Mouse (Mus musculus) liver, adult 2 months (tissue): Measurements from ENCODE around the gene Ltbp1. TPM values are rescaled to one million over a fixed set of nuclear protein-coding genes. Genes with fewer than 3 reads are reported as not detected.

Experiments
- DNase-seq: peaks from one replicate; pipeline ENCODE4 v3.0.0-alpha.2; 2011; ENCODE audit warnings: low read depth, low spot score; ENCODE audit errors: extremely low read depth
- H3K27ac ChIP-seq: fragments of 200-500 bp; replicated peaks from 2 replicates; pipeline ENCODE4 v1.5.1; 2012; ENCODE audit warnings: low read depth, mild to moderate bottlenecking, control low read depth, inconsistent platforms, low read length; ENCODE audit not compliant: insufficient read depth
- H3K27me3 ChIP-seq: fragments of 200-500 bp; 2 replicates; pipeline ENCODE4 v1.6.1; 2012; ENCODE audit warnings: mild to moderate bottlenecking, moderate library complexity, low read length, inconsistent platforms; ENCODE audit not compliant: control insufficient read depth, insufficient read depth
- H3K36me3 ChIP-seq: fragments of 200-500 bp; 2 replicates; pipeline ENCODE4 v1.6.1; 2012; ENCODE audit warnings: low read length, inconsistent platforms; ENCODE audit not compliant: control insufficient read depth, insufficient read depth
- H3K4me1 ChIP-seq: fragments of 200-500 bp; 2 replicates; pipeline ENCODE4 v1.6.1; 2011; ENCODE audit warnings: low read length; ENCODE audit not compliant: control insufficient read depth, insufficient read depth
- H3K4me3 ChIP-seq: fragments of 200-500 bp; 2 replicates; pipeline ENCODE4 v1.5.1; 2011; ENCODE audit warnings: low read depth, mild to moderate bottlenecking, control low read depth, low read length, moderate library complexity; ENCODE audit not compliant: insufficient read depth
- H3K79me2 ChIP-seq: fragments of 200-500 bp; 2 replicates; pipeline ENCODE4 v1.6.1; 2012; ENCODE audit warnings: inconsistent platforms, mild to moderate bottlenecking, low read length, moderate library complexity; ENCODE audit not compliant: control insufficient read depth, insufficient read depth
- H3K9ac ChIP-seq: fragments of 200-500 bp; 2 replicates; pipeline ENCODE4 v1.6.1; 2012; ENCODE audit warnings: low read depth, mild to moderate bottlenecking, control low read depth, inconsistent platforms, low read length
- CTCF ChIP-seq: fragments of 200-500 bp; IDR thresholded peaks from 2 replicates; pipeline ENCODE4 v1.5.1; 2011; ENCODE audit warnings: low read depth, low read length, control low read depth
- POLR2A ChIP-seq: fragments of 200-500 bp; IDR thresholded peaks from 2 replicates; pipeline ENCODE4 v1.6.1; 2011; ENCODE audit warnings: low read length, control low read depth; ENCODE audit not compliant: insufficient read depth; ENCODE audit errors: extremely low read depth
- WGBS: fragments of 180-500 bp; shearing (Covaris S2); methylation state at CpG from one replicate; pipeline ENCODE4 v1.1.7; 2018; 5-methylcytosine and 5-hydroxymethylcytosine counted together
- polyA plus RNA-seq: library from polyadenylated mRNA; depleted of rRNA; stranded (reverse); fragments of >200 nt; gene quantifications from 2 replicates; pipeline ENCODE4 v1.2.3, GENCODE M21; 2012
- total RNA-seq: library from RNA; depleted of rRNA; stranded (reverse); fragments of >200 nt; gene quantifications from 2 replicates; pipeline ENCODE4 v1.2.3, GENCODE M21; 2014

The Ltbp1 gene
- total and polyA plus RNA-seq, 2 experiments, result 1.1 to 1.5 TPM

GRCm38 (mm10) chr17:75304807-75305420, 299.5 kb downstream of the Ltbp1 start:
- Histone ChIP-seq H3K4me1 (peaks cover 6% of the 10 kb centered on the region), H3K9ac (no peak overlapping the region), H3K4me3 (no peak overlapping the region), H3K27ac (no peak overlapping the region), H3K27me3 (no peaks in the 10 kb centered on the region), H3K36me3 (no peaks in the 10 kb centered on the region), H3K79me2 (no peaks in the 10 kb centered on the region)
- no peak for DNase-seq
- TF ChIP-seq POLR2A, result no peak
- WGBS, result 79% methylated on average over 1 of the region's 1 CpGs

DNA sequence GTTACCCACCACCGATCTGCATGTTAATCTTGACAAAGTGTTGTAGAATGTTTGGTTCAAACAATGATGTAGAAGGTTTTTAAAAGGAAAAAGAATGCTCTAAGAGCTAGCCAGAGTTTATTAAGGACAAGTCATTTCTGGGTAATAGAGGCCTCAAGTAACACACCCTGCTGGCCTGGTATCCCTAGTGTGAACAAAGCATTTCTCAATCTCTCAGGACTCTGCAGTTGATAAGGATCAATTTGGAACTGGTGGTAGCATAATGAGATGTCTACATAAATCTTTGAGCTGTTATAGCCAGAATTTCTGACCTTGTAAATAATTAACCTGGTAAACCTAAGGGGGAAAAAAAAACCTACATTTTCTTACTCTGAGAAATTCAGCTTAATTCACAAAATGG, 300.3 kb downstream of the Ltbp1 start:
- Histone ChIP-seq H3K27ac (no peak overlapping the region), H3K79me2 (no peaks in the 10 kb centered on the region), H3K9ac (no peak overlapping the region), H3K4me3 (no peak overlapping the region), H3K36me3 (no peaks in the 10 kb centered on the region), H3K27me3 (no peaks in the 10 kb centered on the region), H3K4me1 (peaks cover 4% of the 10 kb centered on the region)
- WGBS, result 89% methylated on average over 1 of the region's 1 CpGs
- TF ChIP-seq CTCF (no peak), POLR2A (no peak)
- DNase-seq, result peak; percentile 56

DNA sequence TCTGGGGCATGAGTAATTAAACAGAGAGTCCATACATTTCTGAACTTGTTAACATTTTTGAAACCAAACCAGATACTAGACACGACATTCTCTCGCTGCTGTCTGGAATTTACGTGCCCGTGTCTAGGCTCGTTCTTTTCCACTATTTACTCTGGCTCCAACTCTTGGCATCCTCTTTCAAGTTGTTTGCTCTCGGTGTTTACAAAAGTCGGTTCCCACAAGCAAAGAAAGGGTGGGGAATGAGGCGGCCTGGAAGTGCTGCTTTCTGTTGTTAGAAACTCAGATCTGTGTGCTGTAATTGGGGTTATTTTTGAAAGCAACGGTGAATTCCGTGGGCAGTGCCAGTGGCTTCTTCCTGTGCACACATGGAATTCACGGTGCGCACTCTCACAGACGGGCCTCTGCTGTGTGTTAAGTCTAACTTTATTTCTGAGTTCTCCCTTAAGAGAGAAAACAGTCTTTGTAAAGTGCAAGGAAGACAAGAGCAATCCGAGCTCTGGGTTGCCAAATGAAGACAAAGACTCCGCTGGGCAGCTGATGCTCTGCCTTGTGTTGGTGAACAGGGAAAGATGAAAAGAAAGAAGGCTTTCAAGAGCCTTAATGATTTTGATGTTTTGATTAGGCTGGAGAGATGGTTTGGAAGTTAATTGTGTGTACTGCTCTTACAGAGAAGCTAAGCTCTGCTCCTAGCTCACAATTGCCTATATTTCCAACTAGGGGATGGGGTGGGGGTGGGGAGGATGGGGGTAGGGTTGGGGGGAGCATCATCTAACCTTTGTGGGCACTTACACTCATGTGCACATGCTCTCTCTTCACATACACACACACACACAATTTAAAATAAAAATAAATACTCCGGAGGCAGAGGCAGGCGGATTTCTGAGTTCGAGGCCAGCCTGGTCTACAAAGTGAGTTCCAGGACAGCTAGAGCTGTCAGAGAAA, 302.0 kb downstream of the Ltbp1 start:
- no peak overlapping the region for H3K9ac ChIP-seq
- H3K36me3 ChIP-seq, result no peaks in the 10 kb centered on the region
- no peaks in the 10 kb centered on the region for H3K79me2 ChIP-seq
- no peaks in the 10 kb centered on the region for H3K27me3 ChIP-seq
- peaks cover 3% of the 10 kb centered on the region; the same call in 1 of the 2 replicates for H3K4me1 ChIP-seq
- no peak overlapping the region for H3K4me3 ChIP-seq
- TF ChIP-seq POLR2A (no peak), CTCF (no peak)
- 29% methylated on average over 18 of the region's 18 CpGs for WGBS
- H3K27ac ChIP-seq, result no peak overlapping the region
- peak; percentile 91 for DNase-seq

- Histone ChIP-seq H3K27me3 (no peaks in the 10 kb centered on the region), H3K36me3 (no peaks in the 10 kb centered on the region), H3K4me3 (no peak overlapping the region), H3K27ac (no peak overlapping the region), H3K9ac (no peak overlapping the region), H3K79me2 (no peaks in the 10 kb centered on the region), H3K4me1 (no peaks in the 10 kb centered on the region)
- 85% methylated on average over 4 of the region's 4 CpGs for WGBS
- no peak for TF ChIP-seq POLR2A
- TF ChIP-seq CTCF, result no peak
- no peak for DNase-seq
Measured at GRCm38 (mm10) chr17:75317106-75317505, 311.7 kb downstream of the Ltbp1 start.

DNA sequence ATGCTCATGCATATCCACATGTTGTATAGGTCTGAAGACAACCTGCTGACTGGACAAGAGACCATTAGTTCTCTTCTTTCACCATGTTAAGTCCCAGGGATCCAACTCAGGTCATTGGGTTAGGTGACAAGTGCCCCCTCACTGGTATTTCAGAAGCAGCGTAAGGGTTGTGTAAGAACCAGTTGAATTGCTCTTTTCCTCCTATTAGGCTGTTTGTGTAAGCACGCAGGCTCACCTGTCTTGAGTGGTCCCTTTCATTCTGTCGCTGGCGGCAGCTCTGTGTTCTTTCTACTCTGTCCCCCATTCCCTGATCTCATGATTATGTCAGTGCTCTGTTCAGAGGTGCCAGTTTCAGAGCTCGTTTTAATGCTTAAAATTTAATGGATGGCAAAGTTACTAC, 317.9 kb downstream of the Ltbp1 start:
- Histone ChIP-seq H3K27ac (peak overlapping the region; percentile 61; the same call in 1 of the 2 replicates), H3K36me3 (no peaks in the 10 kb centered on the region), H3K79me2 (no peaks in the 10 kb centered on the region), H3K27me3 (no peaks in the 10 kb centered on the region), H3K9ac (no peak overlapping the region), H3K4me1 (peaks cover 6% of the 10 kb centered on the region), H3K4me3 (no peak overlapping the region)
- no peak for DNase-seq
- TF ChIP-seq POLR2A (no peak), CTCF (no peak)
- 77% methylated on average over 5 of the region's 5 CpGs for WGBS
